Mouse (Mus musculus) midbrain, embryonic 13.5 days (tissue): ENCODE data around the gene Plppr3. TPM values are rescaled to one million over a fixed set of nuclear protein-coding genes. Genes with fewer than 3 reads are reported as not detected.

Source experiments
- microRNA-seq: library from miRNA; unstranded; fragments of <30 nt; microRNA quantifications from one replicate; pipeline ENCODE4, GENCODE M21; 2016
- polyA plus RNA-seq: library from polyadenylated mRNA; unstranded; fragments of >200 nt; fragmentation: Nextera tagmentation; extraction: Ambion mirVana; gene quantifications from 2 replicates; pipeline ENCODE4 v1.2.1, GENCODE M21; 2015

Plppr3 gene
- polyA plus RNA-seq, 1 experiment from 2014 or later = 432 TPM

Small RNA genes lying within 50 kb of the gene (microRNA-seq; reads per million reads assigned to microRNA genes)
- not detected for gene Mir6910

Other genes starting within 250 kb of the Plppr3 start
- gene Shc2, start 236.7 kb downstream of the Plppr3 start, polyA plus RNA-seq = 18.4 and 20.5 TPM in 2 replicates
- 0.27 TPM in 1 of 2 replicates, not detected in the other for gene Odf3l2, start 228.9 kb downstream of the Plppr3 start, polyA plus RNA-seq
- 0.50 and 0.90 TPM in 2 replicates for gene Madcam1, start 210.1 kb downstream of the Plppr3 start, polyA plus RNA-seq
- 80.8 and 84.1 TPM in 2 replicates for gene Tpgs1, start 205.3 kb downstream of the Plppr3 start, polyA plus RNA-seq
- 109 and 110 TPM in 2 replicates for gene Cdc34, start 192.4 kb downstream of the Plppr3 start, polyA plus RNA-seq
- gene Gzmm, start 185.6 kb downstream of the Plppr3 start, polyA plus RNA-seq = 1.4 and 1.7 TPM in 2 replicates
- 564 and 608 TPM in 2 replicates for gene Bsg, start 170.1 kb downstream of the Plppr3 start, polyA plus RNA-seq
- 0.18 and 0.43 TPM in 2 replicates for gene Hcn2, start 158.0 kb downstream of the Plppr3 start, polyA plus RNA-seq
- gene Polrmt, start 128.1 kb downstream of the Plppr3 start, polyA plus RNA-seq = 38.5 and 43.9 TPM in 2 replicates
- 1.1 and 1.3 TPM in 2 replicates for gene Fgf22, start 119.6 kb downstream of the Plppr3 start, polyA plus RNA-seq
- 71.5 and 82.3 TPM in 2 replicates for gene Rnf126, start 107.7 kb downstream of the Plppr3 start, polyA plus RNA-seq
- 0.63 and 1.1 TPM in 2 replicates for gene Fstl3, start 97.4 kb downstream of the Plppr3 start, polyA plus RNA-seq
- not detected in 2 replicates for gene Prss57, start 83.7 kb downstream of the Plppr3 start, polyA plus RNA-seq
- 246 and 261 TPM in 2 replicates for gene Palm, start 81.1 kb downstream of the Plppr3 start, polyA plus RNA-seq
- 0.36 and 0.85 TPM in 2 replicates for gene Misp, start 53.6 kb downstream of the Plppr3 start, polyA plus RNA-seq
- gene Ptbp1, start 20.2 kb downstream of the Plppr3 start, polyA plus RNA-seq = 106 and 116 TPM in 2 replicates
- gene Prtn3, start 158 bp downstream of the Plppr3 start, polyA plus RNA-seq = 14.9 and 16.9 TPM in 2 replicates
- not detected in 2 replicates for gene Elane, start 11.6 kb upstream of the Plppr3 start, polyA plus RNA-seq
- not detected in 2 replicates for gene Cfd, start 16.2 kb upstream of the Plppr3 start, polyA plus RNA-seq
- gene Med16, start 34.3 kb upstream of the Plppr3 start, polyA plus RNA-seq = 62.9 and 69.1 TPM in 2 replicates
- 17.5 and 34.1 TPM in 2 replicates for gene Gm26602, start 36.2 kb upstream of the Plppr3 start, polyA plus RNA-seq
- gene Kiss1r, start 42.3 kb upstream of the Plppr3 start, polyA plus RNA-seq = 2.2 and 2.3 TPM in 2 replicates
- gene R3hdm4, start 46.6 kb upstream of the Plppr3 start, polyA plus RNA-seq = 231 TPM in 2 replicates
- gene Arid3a, start 52.4 kb upstream of the Plppr3 start, polyA plus RNA-seq = 3.8 and 3.9 TPM in 2 replicates
- gene Wdr18, start 85.5 kb upstream of the Plppr3 start, polyA plus RNA-seq = 76.7 and 78.4 TPM in 2 replicates
- 0.24 and 0.57 TPM in 2 replicates for gene Grin3b, start 96.1 kb upstream of the Plppr3 start, polyA plus RNA-seq
- gene Tmem259, start 109.7 kb upstream of the Plppr3 start, polyA plus RNA-seq = 13.7 and 16.7 TPM in 2 replicates
- 29.5 and 37.1 TPM in 2 replicates for gene Cnn2, start 114.0 kb upstream of the Plppr3 start, polyA plus RNA-seq
- gene Abca7, start 121.9 kb upstream of the Plppr3 start, polyA plus RNA-seq = 5.4 and 5.8 TPM in 2 replicates
- 1.5 and 1.6 TPM in 2 replicates for gene Arhgap45, start 142.0 kb upstream of the Plppr3 start, polyA plus RNA-seq
- gene Polr2e, start 165.2 kb upstream of the Plppr3 start, polyA plus RNA-seq = 159 and 174 TPM in 2 replicates
- 498 and 532 TPM in 2 replicates for gene Gpx4, start 172.5 kb upstream of the Plppr3 start, polyA plus RNA-seq
- 13.4 and 15.3 TPM in 2 replicates for gene Sbno2, start 230.9 kb upstream of the Plppr3 start, polyA plus RNA-seq
- 17.7 and 20.7 TPM in 2 replicates for gene Stk11, start 241.2 kb upstream of the Plppr3 start, polyA plus RNA-seq